Mouse (Mus musculus): ENCODE data around the gene Pde4c. TPM values are rescaled to one million over a fixed set of nuclear protein-coding genes. Genes with fewer than 3 reads are reported as not detected.

Pde4c gene
- polyA plus RNA-seq, 1 experiment from 2014 or later, result 0.16 TPM

DNA sequence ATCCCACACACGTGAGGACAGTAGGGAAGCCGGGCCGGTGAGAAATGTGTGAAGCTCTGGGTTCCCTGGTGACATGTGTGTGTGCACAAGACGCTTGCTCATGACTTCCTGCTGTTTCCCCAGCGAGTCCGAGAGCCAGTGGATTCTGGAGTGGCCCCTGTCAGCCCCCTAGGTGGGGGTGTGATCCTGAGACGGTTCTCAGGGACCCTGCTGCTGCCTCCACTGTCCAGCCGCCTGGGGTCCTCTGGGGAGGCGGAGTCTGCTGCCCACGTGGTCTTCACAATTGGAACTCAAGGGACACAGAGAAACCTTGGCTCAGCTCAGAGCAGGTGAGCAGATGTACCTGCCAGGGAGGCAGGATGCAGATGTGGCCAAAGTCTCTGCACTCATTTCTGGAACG, 3.2 kb downstream of the Pde4c start:
- DNase-seq (ENCODE audit: low spot score, missing footprints) (no peak), ATAC-seq (ENCODE audit: low FRiP score) (no peak)
- Histone ChIP-seq H3K27ac (ENCODE audit: low read depth, low read length) (no peak overlapping the region), H3K4me1 (ENCODE audit: control insufficient read depth, insufficient read depth, low read length) (peaks cover 3% of the 10 kb centered on the region; the same call in 1 of the 2 replicates), H3K9me3 (ENCODE audit: control insufficient read depth, low read length) (no peaks in the 10 kb centered on the region), H3K27me3 (ENCODE audit: control insufficient read depth, insufficient read depth, low read length) (peaks cover 18% of the 10 kb centered on the region), H3K4me2 (no peak overlapping the region), H3K9ac (ENCODE audit: low read length) (no peak overlapping the region), H3K4me3 (ENCODE audit: low read depth, low read length) (no peak overlapping the region), H3K36me3 (ENCODE audit: control insufficient read depth, insufficient read depth, low read length) (no peaks in the 10 kb centered on the region)
- WGBS, result 42% methylated on average over 11 of the region's 11 CpGs

DNA sequence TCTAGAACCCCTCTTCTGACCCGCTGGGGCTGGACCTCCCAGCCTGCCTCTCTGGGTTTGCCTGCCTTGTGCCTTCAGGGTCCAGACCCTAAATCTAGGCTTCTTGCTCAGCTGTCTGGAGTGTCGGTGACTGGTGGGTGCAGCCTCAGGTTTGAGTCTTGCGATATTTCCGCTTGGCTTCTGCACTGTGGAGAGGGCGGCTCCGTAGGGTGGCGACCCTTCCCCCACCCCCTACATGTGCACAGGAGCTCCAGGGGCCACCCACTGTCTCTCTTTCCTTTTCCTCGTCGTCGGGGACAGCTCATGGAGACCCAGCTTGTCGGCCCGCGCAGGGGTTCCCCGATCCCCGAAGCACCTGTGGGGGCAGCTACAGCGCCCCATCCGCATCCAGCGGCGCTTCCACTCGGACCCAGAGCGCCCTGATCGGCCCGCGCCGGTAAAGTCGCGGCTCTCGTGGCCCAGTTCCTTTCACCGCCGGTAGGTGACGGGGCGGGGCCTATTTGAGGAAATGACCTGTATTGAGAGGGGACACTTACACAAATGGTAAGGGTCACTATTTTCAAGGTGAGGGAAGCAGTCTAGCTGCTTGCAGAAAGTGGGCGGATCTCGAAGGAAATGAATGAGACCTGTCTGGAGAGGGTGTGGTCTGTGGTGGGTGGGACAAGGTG, 6.4 kb downstream of the Pde4c start:
- ATAC-seq (ENCODE audit: low FRiP score) (no peak), DNase-seq (ENCODE audit: low spot score, missing footprints) (no peak)
- H3K9me3 ChIP-seq (ENCODE audit: control insufficient read depth, low read length), result no peaks in the 10 kb centered on the region
- 6% methylated on average over 34 of the region's 34 CpGs for WGBS
- H3K9ac ChIP-seq (ENCODE audit: low read length), result 0 out of 2 replicates have a peak overlapping the region, but pooled peaks have one; percentile 24
- no peaks in the 10 kb centered on the region for H3K36me3 ChIP-seq (ENCODE audit: control insufficient read depth, insufficient read depth, low read length)
- peaks cover 18% of the 10 kb centered on the region for H3K27me3 ChIP-seq (ENCODE audit: control insufficient read depth, insufficient read depth, low read length)
- 0 out of 2 replicates have a peak overlapping the region, but pooled peaks have one; percentile 3 for H3K4me3 ChIP-seq (ENCODE audit: low read depth, low read length)
- H3K4me2 ChIP-seq, result peak overlapping the region; percentile 30
- peaks cover 3% of the 10 kb centered on the region; the same call in 1 of the 2 replicates for H3K4me1 ChIP-seq (ENCODE audit: control insufficient read depth, insufficient read depth, low read length)
- no peak overlapping the region for H3K27ac ChIP-seq (ENCODE audit: low read depth, low read length)

DNA sequence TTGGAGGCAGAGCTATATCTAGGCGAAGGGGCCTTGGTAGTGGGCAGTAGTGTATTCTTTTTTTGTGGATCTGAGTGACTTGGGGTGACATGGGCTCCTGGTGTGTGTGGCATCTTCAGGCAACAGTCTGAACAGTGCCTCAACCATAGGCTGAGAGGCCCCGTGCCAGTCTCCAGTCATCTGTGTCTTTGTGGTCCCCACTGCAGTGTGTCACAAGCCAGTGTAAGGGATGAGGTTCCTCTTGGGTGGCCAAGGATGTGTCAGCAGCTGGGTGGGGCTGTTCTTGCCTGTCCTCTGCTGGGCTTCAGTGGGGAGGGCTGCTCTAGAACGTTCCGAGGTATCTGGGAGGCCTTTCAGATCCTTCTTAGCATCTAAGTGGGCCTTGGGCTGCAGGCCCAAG, 7.4 kb downstream of the Pde4c start:
- H3K9me3 ChIP-seq (ENCODE audit: control insufficient read depth, low read length), result no peaks in the 10 kb centered on the region
- H3K27ac ChIP-seq (ENCODE audit: low read depth, low read length), result no peak overlapping the region
- no peak overlapping the region for H3K4me3 ChIP-seq (ENCODE audit: low read depth, low read length)
- H3K4me1 ChIP-seq (ENCODE audit: control insufficient read depth, insufficient read depth, low read length), result peaks cover 3% of the 10 kb centered on the region; the same call in 1 of the 2 replicates
- no peaks in the 10 kb centered on the region for H3K36me3 ChIP-seq (ENCODE audit: control insufficient read depth, insufficient read depth, low read length)
- H3K9ac ChIP-seq (ENCODE audit: low read length), result no peak overlapping the region
- DNase-seq (ENCODE audit: low spot score, missing footprints), result no peak
- no peak for ATAC-seq (ENCODE audit: low FRiP score)
- 89% methylated on average over 4 of the region's 4 CpGs for WGBS
- no peak overlapping the region for H3K4me2 ChIP-seq
- H3K27me3 ChIP-seq (ENCODE audit: control insufficient read depth, insufficient read depth, low read length), result peaks cover 18% of the 10 kb centered on the region

DNA sequence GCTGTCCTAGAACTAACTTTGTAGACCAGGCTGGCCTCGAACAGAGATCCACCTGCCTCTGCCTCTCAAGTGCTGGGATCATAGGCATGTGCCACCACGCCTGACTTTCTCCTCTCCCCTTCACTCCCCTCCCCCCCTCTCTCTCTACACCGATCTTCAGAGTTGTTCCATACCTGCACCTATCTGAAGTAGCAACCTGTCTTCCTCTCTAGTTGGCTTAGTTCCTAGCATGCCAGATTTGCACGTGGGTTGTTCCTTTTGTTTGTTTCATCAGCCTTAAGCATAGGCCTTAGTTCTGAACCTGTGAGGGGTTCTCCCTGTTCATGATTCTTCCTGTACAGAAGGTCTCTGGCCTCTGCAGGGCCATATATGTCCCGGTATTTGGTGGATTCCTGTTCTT, 14.2 kb downstream of the Pde4c start:
- Histone ChIP-seq H3K36me3 (ENCODE audit: control insufficient read depth, insufficient read depth, low read length) (no peaks in the 10 kb centered on the region), H3K4me1 (ENCODE audit: control insufficient read depth, insufficient read depth, low read length) (no peaks in the 10 kb centered on the region), H3K9me3 (ENCODE audit: control insufficient read depth, low read length) (no peaks in the 10 kb centered on the region), H3K27ac (ENCODE audit: low read depth, low read length) (no peak overlapping the region), H3K4me3 (ENCODE audit: low read depth, low read length) (no peak overlapping the region), H3K9ac (ENCODE audit: low read length) (no peak overlapping the region), H3K27me3 (ENCODE audit: control insufficient read depth, insufficient read depth, low read length) (peaks cover 6% of the 10 kb centered on the region), H3K4me2 (no peak overlapping the region)
- 72% methylated on average over 5 of the region's 5 CpGs for WGBS
- ATAC-seq (ENCODE audit: low FRiP score), result no peak
- DNase-seq (ENCODE audit: low spot score, missing footprints), result no peak

DNA sequence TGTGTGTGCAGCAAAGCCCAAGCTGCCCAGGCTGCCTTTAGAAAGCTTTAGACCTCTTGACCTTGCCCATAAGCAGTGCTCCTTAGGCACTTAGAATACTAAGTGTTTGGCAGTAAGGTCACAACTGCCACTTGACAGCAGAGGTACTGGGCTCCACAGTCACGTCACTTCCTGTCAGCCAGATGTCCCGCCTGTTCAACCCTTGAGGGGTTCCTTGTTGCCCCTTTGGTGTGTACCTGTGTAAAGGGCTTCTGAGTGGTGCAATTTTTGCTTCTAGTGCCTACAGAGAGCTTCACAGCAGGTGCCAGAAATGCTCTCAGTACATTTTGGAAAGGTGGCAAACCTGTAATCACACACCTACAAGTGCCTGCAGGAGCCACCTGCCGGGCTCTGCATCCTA, 14.7 kb downstream of the Pde4c start:
- DNase-seq (ENCODE audit: low spot score, missing footprints), result no peak
- H3K4me2 ChIP-seq, result no peak overlapping the region
- peaks cover 4% of the 10 kb centered on the region for H3K4me1 ChIP-seq (ENCODE audit: control insufficient read depth, insufficient read depth, low read length)
- WGBS, result 70% methylated on average over 3 of the region's 3 CpGs
- ATAC-seq (ENCODE audit: low FRiP score), result no peak
- H3K9ac ChIP-seq (ENCODE audit: low read length), result no peak overlapping the region
- H3K9me3 ChIP-seq (ENCODE audit: control insufficient read depth, low read length), result no peaks in the 10 kb centered on the region
- H3K27me3 ChIP-seq (ENCODE audit: control insufficient read depth, insufficient read depth, low read length), result peaks cover 12% of the 10 kb centered on the region
- no peaks in the 10 kb centered on the region for H3K36me3 ChIP-seq (ENCODE audit: control insufficient read depth, insufficient read depth, low read length)
- no peak overlapping the region for H3K27ac ChIP-seq (ENCODE audit: low read depth, low read length)
- no peak overlapping the region for H3K4me3 ChIP-seq (ENCODE audit: low read depth, low read length)

DNA sequence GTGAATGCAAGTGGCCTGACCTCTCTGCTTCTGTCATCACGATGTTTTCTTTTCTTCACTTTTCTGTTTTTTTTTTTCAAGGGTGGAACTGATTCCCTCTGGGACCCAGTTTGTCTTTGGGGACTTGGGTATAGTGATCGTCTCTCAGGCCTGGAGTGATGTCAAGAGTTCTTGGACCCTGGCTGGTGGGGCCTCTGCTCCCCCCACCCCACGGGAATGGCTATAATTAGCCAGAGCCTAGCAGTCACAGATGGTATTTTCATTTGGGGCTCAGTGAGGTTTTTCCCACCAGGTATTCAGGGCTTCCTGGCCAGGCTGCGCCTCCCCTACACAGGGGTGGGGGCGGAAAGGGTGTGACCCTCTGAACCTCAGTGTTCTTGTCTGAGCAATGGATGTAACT, 18.1 kb downstream of the Pde4c start:
- peaks cover 11% of the 10 kb centered on the region for H3K4me1 ChIP-seq (ENCODE audit: control insufficient read depth, insufficient read depth, low read length)
- no peak overlapping the region for H3K4me2 ChIP-seq
- H3K9me3 ChIP-seq (ENCODE audit: control insufficient read depth, low read length), result no peaks in the 10 kb centered on the region
- no peaks in the 10 kb centered on the region for H3K36me3 ChIP-seq (ENCODE audit: control insufficient read depth, insufficient read depth, low read length)
- H3K27me3 ChIP-seq (ENCODE audit: control insufficient read depth, insufficient read depth, low read length), result peaks cover 33% of the 10 kb centered on the region
- WGBS, result 63% methylated on average over 5 of the region's 5 CpGs
- DNase-seq (ENCODE audit: low spot score, missing footprints) (no peak), ATAC-seq (ENCODE audit: low FRiP score) (no peak)
- H3K4me3 ChIP-seq (ENCODE audit: low read depth, low read length), result no peak overlapping the region
- no peak overlapping the region for H3K27ac ChIP-seq (ENCODE audit: low read depth, low read length)
- no peak overlapping the region for H3K9ac ChIP-seq (ENCODE audit: low read length)

DNA sequence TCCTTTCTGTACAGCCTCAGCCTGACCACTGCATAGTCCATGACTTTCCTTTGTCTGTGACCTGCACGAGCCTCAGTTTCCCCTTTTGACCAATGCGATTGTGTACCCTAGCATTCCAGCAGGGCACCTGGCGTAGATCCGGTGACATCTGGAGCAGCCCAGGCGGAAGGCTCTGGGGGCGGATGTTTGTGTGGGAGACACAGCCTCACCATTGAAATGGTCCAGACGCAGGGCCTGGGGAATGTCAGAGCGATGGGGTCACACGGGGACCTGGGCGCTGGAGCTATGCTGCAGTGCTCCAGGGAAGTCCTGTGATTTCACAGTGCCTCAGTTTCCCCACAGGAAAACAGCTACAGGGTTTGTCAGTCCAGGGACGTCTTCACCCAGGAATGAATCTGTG, 18.7 kb downstream of the Pde4c start:
- DNase-seq (ENCODE audit: low spot score, missing footprints) (no peak), ATAC-seq (ENCODE audit: low FRiP score) (no peak)
- H3K4me1 ChIP-seq (ENCODE audit: control insufficient read depth, insufficient read depth, low read length), result peaks cover 11% of the 10 kb centered on the region
- no peaks in the 10 kb centered on the region for H3K36me3 ChIP-seq (ENCODE audit: control insufficient read depth, insufficient read depth, low read length)
- H3K9me3 ChIP-seq (ENCODE audit: control insufficient read depth, low read length), result no peaks in the 10 kb centered on the region
- H3K4me3 ChIP-seq (ENCODE audit: low read depth, low read length), result no peak overlapping the region
- H3K27ac ChIP-seq (ENCODE audit: low read depth, low read length), result no peak overlapping the region
- no peak overlapping the region for H3K4me2 ChIP-seq
- no peak overlapping the region for H3K9ac ChIP-seq (ENCODE audit: low read length)
- H3K27me3 ChIP-seq (ENCODE audit: control insufficient read depth, insufficient read depth, low read length), result peaks cover 33% of the 10 kb centered on the region
- WGBS, result 73% methylated on average over 11 of the region's 11 CpGs

DNA sequence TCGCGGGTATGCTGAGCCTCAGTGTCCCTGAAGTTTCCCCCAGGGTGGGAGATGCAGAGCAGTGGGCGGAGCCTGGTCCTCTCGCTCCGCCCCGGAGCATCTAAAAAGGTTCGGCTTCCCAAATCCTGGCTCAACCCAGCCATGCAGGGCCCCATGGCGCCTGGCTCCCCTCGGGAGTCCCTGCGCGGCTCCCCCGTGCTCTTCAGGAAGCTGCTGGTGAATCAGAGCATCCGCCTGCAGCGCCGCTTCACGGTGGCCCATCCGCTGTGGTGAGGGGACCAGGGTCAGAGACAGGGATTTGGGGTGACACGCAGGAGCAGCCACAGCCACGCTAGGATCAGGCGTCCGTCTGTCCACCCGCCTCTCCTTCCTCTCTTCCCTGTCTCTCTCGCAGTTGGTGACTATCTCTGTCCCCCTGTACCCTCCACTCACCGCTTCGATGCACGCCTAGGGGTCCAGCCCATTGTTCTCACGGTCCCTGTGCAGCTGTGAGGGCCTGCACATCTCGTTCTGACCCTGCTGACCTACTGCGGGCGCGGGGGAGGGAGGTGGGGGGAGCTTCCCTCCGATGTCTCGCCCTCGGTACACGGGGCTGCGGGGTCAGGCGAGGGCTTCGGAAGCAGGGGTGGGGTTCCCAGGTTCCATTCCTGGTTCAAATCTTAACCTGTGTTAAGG, 19.6 kb downstream of the Pde4c start:
- ATAC-seq (ENCODE audit: low FRiP score) (peak; percentile 45; the same call in 1 of the 2 replicates), DNase-seq (ENCODE audit: low spot score, missing footprints) (peak; percentile 91)
- peaks cover 33% of the 10 kb centered on the region for H3K27me3 ChIP-seq (ENCODE audit: control insufficient read depth, insufficient read depth, low read length)

More for the DNA sequence above, 19.6 kb downstream of the Pde4c start:
- H3K4me2 ChIP-seq, result peak overlapping the region; percentile 41
- 1% methylated on average over 38 of the region's 38 CpGs for WGBS
- H3K9me3 ChIP-seq (ENCODE audit: control insufficient read depth, low read length), result no peaks in the 10 kb centered on the region
- H3K27ac ChIP-seq (ENCODE audit: low read depth, low read length), result no peak overlapping the region
- H3K4me3 ChIP-seq (ENCODE audit: low read depth, low read length), result peak overlapping the region; percentile 24
- peak overlapping the region; percentile 49 for H3K9ac ChIP-seq (ENCODE audit: low read length)
- H3K4me1 ChIP-seq (ENCODE audit: control insufficient read depth, insufficient read depth, low read length), result peaks cover 11% of the 10 kb centered on the region
- no peaks in the 10 kb centered on the region for H3K36me3 ChIP-seq (ENCODE audit: control insufficient read depth, insufficient read depth, low read length)
